Mouse (Mus musculus) cerebellum, adult 9-10 months (tissue): ENCODE measurements around the gene Arhgap22.

Experiments used
- DNase-seq: peaks from one replicate; pipeline ENCODE4 v3.0.0; 2022

The Arhgap22 gene

DNA sequence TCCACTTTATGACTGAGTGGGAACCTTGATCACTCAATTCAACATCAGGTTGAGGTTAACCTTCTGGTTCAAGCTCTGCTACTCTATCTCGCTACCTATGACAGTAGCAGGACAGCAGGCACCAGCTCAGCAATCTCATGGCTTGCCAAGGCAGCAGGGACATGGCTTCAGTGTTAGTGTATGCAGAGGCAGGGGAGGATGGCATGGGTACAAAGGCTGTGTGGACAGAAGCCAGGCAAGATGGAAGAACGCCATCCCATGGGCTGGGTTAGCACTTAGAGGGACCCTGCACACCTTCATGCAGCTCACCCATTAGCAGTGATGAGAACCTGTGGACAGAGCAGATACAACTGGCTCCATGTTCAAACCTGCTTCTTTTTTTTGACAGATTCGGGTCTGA, 163.4 kb downstream of the Arhgap22 start:
- DNase-seq = no peak

DNA sequence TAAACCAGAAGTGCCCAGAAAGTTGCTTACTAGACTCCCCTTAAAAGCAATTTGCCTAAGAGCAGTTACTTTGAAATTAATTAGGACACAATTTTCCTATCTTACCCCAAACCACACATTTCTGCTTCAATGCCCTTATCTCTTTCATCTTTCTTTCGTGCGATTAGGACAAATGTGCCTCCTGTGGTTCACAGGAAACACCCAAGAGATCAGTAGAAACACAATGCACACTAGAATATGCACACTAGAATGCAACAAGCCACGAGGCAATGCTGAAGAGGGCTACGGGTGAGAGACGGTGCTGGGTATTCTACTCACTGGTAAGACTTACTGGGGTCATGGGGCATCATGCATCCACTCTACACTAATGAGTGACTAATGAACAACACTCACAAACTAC, 164.9 kb downstream of the Arhgap22 start:
- DNase-seq = no peak

DNA sequence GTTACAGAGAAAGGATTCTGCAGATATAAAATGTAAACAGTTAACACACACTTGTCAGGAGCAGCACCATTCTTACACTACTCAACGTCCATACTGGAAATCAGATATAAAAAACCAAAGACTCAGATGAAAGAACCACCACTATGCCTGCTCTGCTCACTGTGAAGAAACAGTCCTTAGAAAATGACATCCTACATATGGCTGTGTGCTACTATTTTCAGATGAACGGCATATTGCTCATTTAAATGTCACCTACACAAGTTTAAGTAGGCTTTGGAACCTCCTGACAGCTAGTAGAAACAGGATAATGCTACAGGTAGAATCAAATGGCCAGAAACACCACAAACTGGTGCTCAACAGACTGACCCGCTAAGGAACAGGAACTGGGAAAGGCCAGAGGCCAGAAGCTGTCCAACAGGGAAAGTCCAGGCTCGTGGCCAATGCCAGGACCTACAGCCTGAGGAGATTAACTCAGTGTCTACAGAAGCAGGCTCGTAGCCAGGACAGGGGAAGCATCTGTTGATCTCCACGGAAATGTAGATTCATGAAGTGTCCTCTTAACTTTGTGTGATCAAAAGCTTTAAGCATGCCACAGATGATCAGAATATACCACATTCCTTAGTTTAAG, 167.1 kb downstream of the Arhgap22 start:
- DNase-seq = peak; percentile 75

DNA sequence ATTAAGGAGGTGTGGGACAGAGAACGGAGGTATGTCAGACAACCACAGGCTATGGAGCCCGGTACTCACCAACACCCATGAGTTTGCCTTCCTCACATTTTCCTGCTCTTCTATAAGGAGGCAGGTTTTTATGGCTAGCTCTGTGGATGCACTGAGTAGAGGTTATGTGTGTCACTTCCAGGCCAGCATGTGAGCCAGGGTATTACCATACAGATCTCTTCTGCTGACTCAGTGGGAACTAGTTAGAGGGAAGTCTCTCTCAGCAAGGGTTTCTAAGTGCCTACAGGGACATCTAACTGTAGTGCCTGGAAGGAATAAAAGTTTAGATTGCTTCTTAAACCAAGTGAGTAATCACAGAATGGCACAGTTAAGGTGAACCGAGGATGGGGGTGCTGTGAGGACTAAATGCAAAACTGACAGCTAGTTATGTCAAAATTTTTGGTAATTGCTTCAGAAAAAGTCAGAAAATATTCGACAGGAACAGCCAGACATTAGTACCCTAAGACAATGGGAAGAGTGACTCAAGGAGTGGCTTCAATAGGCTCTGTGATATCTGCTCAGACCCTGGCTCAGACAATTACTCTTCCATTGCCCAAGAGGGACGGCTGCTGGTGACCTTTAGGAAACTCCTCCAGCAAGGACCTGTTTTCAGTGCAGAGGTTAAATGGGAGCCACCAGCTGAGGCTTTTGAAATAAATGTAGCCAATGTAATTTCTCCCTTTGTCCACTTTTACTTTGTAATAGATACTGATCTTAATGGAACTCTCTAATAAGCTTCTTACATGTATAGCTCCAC, 184.4 kb downstream of the Arhgap22 start:
- DNase-seq = no peak

DNA sequence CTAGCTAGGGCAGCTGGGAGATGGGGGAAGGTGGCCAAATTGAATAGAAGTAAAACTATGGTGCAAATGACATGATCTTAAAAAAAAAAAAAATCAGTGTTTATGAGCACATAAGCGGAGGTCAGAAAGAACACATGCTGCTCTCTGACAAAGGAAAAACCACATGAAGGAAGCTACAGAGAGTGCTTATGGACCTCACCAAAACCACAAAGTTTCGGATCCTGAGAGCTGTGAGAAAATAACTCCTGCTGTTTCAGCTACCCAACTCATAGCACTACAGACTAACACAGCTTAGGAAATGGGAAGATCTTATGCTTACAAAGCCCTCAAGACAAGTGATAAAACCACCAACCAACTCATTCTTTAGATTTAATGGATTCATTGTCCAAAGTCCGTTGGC, 186.2 kb downstream of the Arhgap22 start:
- no peak for DNase-seq

DNA sequence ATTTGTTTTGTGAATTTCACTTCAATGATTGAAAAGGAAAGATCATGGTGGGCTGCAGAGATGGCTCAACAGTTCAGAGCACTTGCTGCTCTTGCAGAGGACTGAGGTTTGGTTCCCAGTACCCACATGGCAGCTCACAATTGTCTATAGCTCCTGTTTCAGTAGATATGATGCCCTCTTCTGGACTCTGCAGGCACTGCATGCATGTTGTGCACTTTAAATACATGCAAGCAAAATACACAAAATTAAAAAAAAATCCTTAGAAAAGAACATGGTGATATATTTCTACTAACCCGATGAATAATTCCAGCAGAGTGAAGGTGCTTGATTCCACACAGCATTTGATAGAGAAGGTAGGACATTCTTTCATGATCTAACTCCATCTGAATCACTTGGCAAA, 188.5 kb downstream of the Arhgap22 start:
- no peak for DNase-seq

DNA sequence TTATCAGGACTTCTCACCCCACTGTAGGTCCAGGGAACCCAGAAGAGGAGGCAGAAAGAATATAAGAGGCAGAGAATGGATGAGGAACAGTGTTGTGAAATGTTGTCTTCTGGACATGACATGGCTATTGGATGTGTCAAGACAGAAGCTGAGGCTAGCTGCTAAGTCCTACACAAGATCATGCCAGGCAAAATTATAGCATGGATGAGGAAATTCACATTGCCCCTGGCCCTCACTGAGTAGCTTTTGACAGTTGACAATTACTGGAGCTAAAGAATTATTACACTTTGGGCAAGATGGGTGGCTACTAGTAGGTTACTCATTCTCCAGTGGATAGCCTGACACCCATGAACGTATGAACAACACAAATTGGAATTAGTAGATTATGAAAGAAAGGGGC, 201.9 kb downstream of the Arhgap22 start:
- DNase-seq = no peak

DNA sequence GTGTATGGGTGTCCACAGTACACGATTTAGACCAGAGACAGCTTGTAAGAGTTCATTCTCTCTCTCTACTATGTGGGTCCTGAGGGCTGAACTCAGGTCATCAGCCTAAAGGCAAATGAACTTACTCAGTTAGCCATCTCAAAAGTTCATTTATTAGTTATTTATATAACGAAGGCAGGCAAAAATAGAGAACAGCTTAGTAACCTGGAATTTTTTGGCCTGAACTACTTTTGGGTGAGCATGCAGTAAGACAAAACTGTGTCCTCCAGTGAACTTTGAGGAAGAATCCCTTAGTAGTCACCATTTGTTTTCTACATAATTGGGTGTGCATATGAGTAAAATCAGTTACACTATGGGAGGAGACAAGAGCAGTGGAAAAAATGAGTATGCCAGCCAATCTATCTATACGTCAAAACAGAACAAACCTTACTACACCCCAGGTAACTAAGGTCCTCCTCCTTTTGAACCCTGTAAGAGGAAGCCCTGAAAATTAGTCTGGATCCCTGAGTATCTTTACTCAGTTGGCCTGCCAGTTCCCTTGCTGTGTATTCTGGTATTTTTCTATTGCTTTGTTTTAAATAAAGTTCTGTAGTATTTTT, 204.6 kb downstream of the Arhgap22 start:
- no peak for DNase-seq
